Mouse (Mus musculus) heart, adult 2 months (tissue): ENCODE measurements around the gene Il9r.

Experiments
- CTCF ChIP-seq: fragments of 200-600 bp; IDR thresholded peaks from 2 replicates; pipeline ENCODE4 v1.8.1; 2022; ENCODE audit warnings: antibody characterized with exemption, mild to moderate bottlenecking, moderate library complexity
- EP300 ChIP-seq: fragments of 200-500 bp; IDR thresholded peaks from 2 replicates; pipeline ENCODE4 v1.6.1; 2011; ENCODE audit warnings: low read depth, low read length, control low read depth; ENCODE audit not compliant: insufficient read depth
- POLR2A ChIP-seq: fragments of 200-500 bp; IDR thresholded peaks from 2 replicates; pipeline ENCODE4 v1.6.1; 2011; ENCODE audit warnings: mild to moderate bottlenecking, low read depth, low read length, control low read depth; ENCODE audit not compliant: insufficient read depth

DNA sequence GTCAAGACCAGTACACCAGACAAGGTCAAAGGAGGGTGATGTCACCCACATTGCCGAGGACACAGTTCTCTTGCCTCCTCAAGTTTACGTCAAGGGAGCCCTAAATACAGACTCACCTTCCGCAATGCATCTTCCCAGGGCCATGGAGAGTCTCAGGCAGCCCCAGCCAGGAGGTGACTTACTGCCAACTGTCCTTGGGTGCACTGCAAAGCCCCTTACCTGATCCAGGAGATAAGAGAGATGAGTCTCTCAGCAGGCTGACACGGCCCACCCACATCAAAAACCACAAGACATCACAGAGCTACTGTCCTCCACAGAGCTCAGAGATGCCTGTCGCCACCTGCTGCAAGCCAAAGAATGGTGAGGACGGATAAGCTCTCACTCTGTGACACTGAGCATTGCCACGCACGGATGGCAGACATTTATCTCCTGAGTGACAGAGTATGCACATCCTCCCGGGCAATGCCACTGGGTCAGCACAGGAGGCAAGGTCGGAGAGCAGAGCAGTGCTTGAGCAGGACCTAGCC, at the start of gene Il9r:
- no peak for TF ChIP-seq POLR2A
- TF ChIP-seq CTCF = no peak
- no peak for TF ChIP-seq EP300
